Mouse (Mus musculus) mouse trophoblast stem cell (cell line): ENCODE data around the gene Csrnp1.

Experiments
- in situ Hi-C, 2 experiments: fragments of 300-500 bp; cut with MseI, MboI; formaldehyde crosslinking; loops; 2 replicates in 1 of 2; 3 replicates in 1 of 2; pipeline ENCODE4 v1.15.1; 2025

The Csrnp1 gene

GRCm38 (mm10) chr9:119984536-119985011 lies at the start of gene Csrnp1:
Gene Csrnp1 (minus strand): TSS chr9:119984658.
- in situ Hi-C loops: no loop called here

DNA sequence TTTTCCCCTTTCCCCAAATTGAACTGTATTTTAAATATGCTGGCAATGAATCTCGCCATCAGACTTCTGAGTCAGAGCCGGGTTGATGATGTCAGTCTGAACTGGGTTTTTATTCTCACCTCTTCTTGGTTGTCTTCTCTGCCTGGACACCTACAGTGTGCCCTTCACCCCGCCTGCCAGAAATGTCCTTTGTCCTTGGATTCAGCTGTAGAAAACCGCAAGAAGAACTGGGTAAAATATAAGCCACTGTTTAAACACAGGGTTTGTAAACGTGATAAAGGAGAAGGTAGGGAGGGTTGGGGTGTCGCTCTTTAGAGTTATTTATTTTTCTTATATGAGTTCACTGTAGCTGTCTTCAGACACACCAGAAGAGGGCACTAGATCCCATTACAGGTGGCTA lies 48.3 kb upstream of the Csrnp1 start:
- in situ Hi-C loops: no loop called here

DNA sequence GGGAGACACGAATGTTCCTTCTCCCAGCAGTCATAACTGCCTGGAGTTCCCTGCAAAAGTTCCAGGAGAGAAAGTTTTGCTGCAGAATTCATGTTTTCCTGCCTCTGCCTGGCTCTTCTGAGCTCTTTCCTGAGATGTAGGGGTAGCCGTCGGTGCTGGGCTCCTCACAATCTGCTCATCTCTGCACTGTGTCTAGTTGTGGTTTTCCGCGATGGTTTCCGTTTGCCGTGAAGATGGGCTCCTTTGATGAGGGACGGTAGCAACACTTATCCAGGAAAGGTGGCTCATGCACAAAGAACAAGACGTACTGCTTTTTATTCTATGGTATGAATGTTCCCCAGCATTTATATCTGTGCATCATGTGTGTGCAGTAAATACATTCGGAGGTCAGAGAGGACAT lies 46.0 kb upstream of the Csrnp1 start:
- in situ Hi-C loops: no loop called here

GRCm38 (mm10) chr9:120029880-120030279 lies 45.4 kb upstream of the Csrnp1 start:
- in situ Hi-C loops: loop anchor here (5.0 kb wide), 1 partner anchor 42 kb away; no protein-coding TSS in a partner anchor

DNA sequence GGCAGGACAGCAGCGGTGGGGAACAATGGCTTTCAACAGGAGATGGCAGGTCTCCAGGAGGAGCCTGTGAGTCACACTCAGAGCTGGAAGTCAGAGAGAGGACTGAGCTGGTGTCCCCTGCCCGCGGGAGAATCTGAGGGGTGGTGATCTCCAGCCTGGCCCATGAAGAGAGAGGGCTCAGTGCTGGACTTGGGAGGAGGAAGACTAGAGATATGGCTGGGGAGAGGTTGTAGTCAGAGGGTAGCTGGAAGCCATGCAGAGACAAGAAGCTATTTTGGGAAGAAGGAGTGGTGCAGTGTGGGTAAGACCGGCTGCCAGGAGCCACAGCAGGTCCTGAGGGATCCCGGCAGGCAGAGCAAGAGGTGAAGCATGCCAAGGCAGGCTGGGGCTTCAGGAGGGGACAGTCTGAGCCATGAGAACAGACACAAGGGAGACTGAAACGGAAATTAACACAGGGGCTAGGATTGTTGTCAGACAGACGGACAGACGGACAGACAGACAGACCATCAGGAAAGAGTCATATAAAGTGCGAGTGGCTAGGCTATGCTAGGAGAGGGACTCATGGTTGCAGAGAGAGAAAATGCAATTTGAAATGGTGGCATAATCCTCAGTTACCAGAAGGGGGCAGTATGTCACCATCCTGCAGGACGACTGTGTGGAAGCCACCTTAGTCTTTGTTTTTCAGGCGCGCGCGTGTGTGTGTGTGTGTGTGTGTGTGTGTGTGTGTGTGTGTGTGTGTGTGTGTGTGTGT lies 43.1 kb upstream of the Csrnp1 start:
- in situ Hi-C loops: loop anchor here (5.0 kb wide), 1 partner anchor 45 kb away; no protein-coding TSS in a partner anchor

GRCm38 (mm10) chr9:120024625-120025024 lies 40.2 kb upstream of the Csrnp1 start:
- in situ Hi-C loops: loop anchor here (5.0 kb wide), 1 partner anchor 48 kb away; no protein-coding TSS in a partner anchor

DNA sequence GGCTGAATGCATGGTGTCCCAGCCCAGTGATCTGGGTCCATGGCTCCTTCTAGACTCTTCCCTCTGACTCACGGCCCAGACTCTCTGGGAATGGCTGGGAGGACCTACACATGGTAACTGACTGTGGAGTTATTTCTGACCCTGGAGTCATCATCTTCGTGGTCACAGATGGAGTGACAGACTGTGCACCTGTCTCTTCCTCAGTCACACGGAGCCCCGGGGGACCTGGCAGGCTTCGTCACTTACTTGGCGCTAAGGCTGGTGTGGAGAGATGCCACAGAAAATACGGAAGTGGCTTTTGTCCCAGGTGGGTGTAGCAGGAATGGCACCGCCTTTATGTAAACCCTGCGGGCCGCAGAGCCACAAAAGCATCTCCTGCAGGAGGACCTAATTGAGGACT lies 39.7 kb upstream of the Csrnp1 start:
- in situ Hi-C loops: no loop called here

DNA sequence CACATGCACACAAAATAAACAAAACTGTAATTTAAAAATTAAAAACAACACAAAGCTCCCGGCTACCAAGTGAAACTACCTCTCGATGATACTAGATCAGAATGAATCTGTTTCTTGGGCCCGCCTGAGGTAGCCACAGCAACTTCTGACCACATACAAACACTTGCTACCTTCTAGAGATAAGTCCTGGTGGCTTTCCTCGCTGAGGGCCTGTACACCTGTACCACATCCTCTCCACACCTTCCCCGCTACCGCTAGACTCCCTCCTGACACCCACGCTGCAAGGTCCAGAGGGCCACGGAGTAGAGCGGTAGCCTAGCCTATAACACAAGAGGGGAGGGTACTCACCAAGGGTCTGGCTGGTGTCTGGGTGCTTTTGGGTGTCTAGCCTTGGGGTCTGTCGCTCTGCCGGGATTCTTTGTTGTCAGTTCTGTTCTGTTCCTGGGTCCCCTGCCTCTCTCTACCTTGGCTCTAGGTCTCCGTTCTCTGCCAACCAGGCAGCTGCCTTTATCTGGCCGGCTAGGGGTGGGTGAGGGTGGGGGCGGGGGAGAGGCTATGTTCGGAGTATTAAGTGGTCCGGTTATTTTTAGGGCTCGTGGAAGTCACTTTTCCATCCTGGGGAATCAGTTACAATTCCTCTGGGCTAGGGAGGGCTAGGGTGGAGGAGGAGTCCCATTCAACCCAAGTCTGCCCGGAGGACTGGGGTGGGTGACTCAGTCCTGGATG lies 38.8 kb upstream of the Csrnp1 start, which contains the start of gene Xirp1:
Gene Xirp1, minus strand, starts transcription at position 513 of the 726 bp plus-strand sequence.
- in situ Hi-C loops: no loop called here

DNA sequence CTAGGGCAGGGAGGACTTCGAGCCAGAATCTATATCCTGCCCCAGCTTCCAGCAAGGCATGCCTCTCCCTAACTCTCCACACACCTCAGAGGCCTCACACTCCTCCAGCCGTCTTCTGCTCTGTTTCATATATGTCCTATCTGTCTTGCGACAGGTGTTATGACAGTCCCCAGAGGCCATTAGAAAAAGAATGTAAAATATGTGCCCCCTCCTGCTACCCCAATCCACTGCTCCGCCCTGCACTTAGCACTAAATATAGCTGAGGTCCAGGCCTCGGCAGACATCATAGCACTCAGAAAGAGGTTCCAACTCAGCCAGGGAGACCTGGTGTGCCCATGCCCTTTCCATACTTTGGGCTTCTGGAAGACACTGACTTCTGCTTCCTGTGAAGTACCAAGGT lies 36.7 kb upstream of the Csrnp1 start:
- in situ Hi-C loops: no loop called here

- in situ Hi-C loops: no loop called here
These were observed 35.9 kb upstream of the Csrnp1 start for GRCm38 (mm10) chr9:120020285-120020890.

DNA sequence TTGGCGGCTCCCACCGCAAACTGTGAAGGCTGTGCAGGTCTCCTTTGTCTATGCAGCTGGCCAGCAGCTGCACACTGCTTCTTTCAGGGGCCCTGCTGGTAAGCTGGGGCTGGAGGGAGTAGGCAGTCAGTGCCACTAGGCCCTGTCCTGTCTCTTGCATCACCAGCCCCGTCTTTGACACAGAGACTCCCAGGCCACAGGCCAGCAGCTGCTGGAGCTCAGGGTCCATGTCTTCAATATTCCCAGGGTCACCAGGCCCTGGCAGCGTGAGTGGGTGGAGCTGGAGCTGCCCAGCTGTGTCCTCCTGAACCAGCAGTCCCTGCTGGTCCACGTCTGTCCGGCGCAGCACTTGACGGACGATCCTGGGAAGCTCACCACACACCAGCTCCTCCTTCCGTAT lies 32.5 kb upstream of the Csrnp1 start:
- in situ Hi-C loops: no loop called here

DNA sequence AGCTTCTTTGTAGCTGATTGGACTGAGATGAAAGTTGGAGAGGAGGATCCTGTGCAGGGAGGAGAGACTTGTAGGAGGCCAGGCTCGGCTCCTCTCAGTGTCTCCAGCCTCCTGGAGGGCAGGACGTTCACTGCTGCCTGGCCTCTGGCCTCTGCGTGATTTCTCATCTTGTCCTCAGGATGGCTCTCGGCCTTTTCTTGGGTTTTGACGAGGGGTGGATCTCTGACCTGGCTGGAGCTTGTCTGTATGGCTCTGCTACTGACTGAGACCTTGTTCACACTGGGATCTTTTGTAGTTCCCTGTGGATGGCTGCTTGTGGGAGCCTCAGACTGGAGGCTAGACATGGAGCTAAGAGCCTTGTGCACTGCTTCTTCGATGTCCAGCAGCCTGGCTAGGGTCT lies 30.4 kb upstream of the Csrnp1 start:
- in situ Hi-C loops: loop anchor here (5.0 kb wide), 2 partner anchors 38 to 43 kb away; no protein-coding TSS in a partner anchor

GRCm38 (mm10) chr9:120013251-120013820 lies 28.9 kb upstream of the Csrnp1 start:
- in situ Hi-C loops: loop anchor here (5.0 kb wide), 2 partner anchors 36 to 41 kb away; no protein-coding TSS in a partner anchor

GRCm38 (mm10) chr9:120012781-120013180 lies 28.3 kb upstream of the Csrnp1 start:
- in situ Hi-C loops: loop anchor here (5.0 kb wide), 2 partner anchors 35 to 40 kb away; no protein-coding TSS in a partner anchor

DNA sequence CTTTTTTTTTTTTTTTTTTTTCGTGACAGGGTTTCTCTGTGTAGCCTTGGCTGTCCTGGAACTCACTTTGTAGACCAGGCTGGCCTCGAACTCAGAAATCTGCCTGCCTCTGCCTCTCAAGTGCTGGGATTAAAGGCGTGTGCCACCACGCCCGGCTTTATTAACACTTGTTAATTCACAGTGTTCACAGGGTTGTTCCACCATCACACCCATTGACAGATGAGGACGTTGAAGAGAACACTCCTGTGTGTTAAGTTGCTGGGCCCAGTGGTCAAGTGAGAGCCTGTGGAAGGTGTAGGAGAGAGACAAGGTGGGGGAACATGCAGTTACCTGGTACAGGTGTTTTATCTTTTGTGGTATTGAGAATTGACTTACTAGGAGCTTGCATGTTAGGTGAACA lies 27.7 kb upstream of the Csrnp1 start:
- in situ Hi-C loops: loop anchor here (5.0 kb wide), 2 partner anchors 35 to 40 kb away; no protein-coding TSS in a partner anchor

GRCm38 (mm10) chr9:120011533-120011932 lies 27.1 kb upstream of the Csrnp1 start:
- in situ Hi-C loops: loop anchor here (5.0 kb wide), 2 partner anchors 34 to 39 kb away; no protein-coding TSS in a partner anchor

DNA sequence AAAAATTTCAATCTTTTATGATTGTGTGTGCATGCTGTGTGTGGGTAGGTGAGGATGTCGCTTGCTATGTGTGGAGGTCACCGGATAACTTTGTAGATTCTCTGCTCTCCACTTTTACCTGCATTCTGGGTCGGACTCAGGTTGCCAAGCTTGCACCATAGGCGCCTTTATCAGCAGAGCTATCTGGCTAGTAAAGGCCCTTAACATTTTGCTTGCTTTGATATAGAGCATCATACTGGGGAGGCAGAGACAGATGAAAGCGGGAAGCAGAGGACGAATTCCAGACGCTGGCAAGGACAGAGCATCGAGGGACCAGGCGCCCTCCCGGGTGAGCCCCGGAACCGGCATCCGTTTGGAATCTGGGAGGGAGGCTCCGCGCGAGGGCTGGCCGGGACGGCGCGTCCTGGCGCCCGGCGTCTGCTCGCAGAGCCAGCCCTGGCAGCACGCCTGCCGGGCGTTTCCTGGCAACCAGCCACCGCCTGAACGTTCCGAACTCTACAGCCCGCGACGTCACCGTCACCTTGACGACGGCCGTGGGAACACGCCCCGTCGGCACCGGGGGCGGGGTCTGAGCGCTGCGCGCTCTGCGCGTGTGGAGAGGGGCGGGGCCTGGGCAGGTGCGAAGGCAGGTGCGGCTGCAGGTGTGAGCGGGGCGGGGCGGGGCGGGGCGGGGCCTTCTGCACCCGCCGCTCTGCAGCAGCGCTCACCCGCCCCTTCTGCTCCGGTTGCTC lies 26.5 kb upstream of the Csrnp1 start:
- in situ Hi-C loops: loop anchor here (5.0 kb wide), 2 partner anchors 34 to 39 kb away; no protein-coding TSS in a partner anchor

GRCm38 (mm10) chr9:120009871-120010270 lies 25.4 kb upstream of the Csrnp1 start:
- in situ Hi-C loops: loop anchor here (5.0 kb wide), 2 partner anchors 33 to 38 kb away; no protein-coding TSS in a partner anchor

GRCm38 (mm10) chr9:120009226-120009841 lies 24.9 kb upstream of the Csrnp1 start:
- in situ Hi-C loops: no loop called here

DNA sequence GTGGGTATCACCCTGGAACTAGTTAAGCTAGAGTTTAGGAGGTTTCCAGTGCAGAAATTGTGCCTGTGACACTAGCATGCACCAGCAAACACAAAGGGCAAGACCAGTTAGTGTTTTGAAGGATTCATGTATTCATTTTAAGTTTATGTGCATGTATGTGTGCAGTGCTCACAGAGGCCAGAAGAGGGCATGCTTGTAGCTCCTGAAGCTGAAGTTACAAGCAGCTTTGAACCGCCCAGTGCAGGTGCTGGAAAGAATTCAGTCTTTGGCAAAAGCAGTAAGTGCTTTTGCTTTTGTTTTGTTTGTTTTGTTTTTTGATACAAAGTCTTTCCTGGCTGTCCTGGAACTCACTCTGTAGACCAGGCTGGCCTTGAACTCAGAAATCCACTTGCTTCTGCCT lies 23.4 kb upstream of the Csrnp1 start:
- in situ Hi-C loops: no loop called here
